Mouse (Mus musculus) thymus, postnatal 0 days (tissue): ENCODE measurements around the gene Rassf1. TPM values are rescaled to one million over a fixed set of nuclear protein-coding genes. Genes with fewer than 3 reads are reported as not detected.

Experiments used
- DNase-seq: peaks from one replicate; pipeline ENCODE4 v3.0.0-alpha.2; 2015; ENCODE audit warnings: low spot score
- polyA plus RNA-seq: library from polyadenylated mRNA; unstranded; fragments of >200 nt; fragmentation: Nextera tagmentation; extraction: Ambion mirVana; gene quantifications from 2 replicates; pipeline ENCODE4 v1.2.1, GENCODE M21; 2015

The Rassf1 gene
- polyA plus RNA-seq, 1 experiment from 2014 or later = 56.2 TPM

DNA sequence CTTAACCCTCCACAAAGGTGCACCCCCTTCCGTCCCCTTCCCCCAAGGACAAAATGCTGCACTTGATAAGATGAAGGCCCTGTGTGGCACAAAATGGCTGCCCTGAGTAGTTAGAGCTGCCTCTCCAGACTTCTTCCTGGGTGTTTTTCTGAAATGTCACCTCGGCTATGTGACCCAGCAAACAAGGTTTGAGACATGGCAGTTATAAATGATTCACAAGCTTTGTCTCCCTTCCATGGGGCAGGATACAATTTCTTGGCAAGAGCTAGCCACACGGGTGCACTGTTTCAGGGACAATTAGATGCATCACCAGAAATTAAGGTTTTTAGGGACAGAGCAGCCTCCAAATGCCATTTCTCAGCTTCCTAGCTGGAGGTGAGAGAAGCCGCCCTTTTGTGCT lies 10.9 kb upstream of the Rassf1 start:
- no peak for DNase-seq

DNA sequence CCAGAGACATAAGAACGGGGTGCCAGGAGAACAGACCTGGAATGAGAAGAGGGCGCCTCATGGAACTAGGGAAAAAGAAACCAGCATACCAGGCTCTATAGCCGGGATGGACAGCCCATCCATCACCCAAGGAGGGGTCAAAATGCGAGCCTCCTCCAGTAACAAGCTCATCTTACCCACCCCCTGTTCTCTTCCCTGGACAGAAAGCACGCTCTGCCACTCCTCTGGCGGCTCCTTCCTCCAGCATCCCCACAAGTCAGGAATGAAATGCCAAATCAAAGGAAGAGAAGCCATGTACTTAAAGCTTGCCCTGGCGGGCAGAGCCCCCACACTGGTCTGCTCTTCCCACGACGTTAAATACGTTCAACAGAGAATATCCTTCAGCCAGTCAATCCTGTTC lies 10.3 kb upstream of the Rassf1 start:
- no peak for DNase-seq

- DNase-seq = peak; percentile 97
These were observed 9.6 kb upstream of the Rassf1 start, which contains the start of the genes Cyb561d2 and Nprl2 for GRCm38 (mm10) chr9:107541474-107542351. Gene Cyb561d2, minus strand, starts transcription at chr9:107542193. Gene Nprl2, plus strand, starts transcription at chr9:107542226.

DNA sequence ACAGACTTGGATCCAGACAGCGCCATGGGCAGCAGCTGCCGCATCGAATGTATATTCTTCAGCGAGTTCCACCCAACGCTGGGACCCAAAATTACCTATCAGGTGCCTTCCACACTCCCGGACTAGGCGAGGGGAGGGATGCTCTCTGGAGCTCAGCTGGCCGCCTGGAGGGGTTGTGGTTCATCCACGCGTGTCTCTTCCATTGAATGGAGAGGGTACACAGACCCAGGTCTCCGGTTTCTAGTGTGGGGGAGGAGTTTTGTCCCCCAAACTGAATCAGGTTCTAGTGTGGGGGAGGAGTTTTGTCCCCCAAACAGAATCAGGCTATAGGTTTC lies 9.0 kb upstream of the Rassf1 start:
- DNase-seq = no peak

- DNase-seq = no peak
These were observed 8.6 kb upstream of the Rassf1 start for GRCm38 (mm10) chr9:107542721-107543120.

DNA sequence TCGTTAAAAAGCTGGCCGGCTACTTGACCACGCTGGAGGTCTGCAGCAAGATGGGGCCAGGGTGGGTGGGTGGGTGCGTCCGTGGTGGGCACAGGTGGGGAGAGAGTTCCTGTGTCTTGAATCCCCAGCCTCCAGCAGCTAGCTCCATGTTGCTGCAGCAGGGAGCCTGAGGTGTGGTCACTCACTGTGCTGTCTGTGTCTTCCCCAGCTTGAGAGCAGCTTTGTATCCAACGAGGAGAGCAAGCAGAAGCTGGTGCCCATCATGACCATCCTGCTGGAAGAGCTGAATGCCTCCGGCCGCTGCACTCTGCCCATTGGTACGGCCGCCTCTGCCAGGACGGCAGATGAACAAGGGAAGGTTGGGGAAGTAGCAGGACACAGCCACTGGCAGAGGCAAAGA lies 8.1 kb upstream of the Rassf1 start:
- no peak for DNase-seq

- no peak for DNase-seq
These were observed 7.1 kb upstream of the Rassf1 start for GRCm38 (mm10) chr9:107544196-107544700.

DNA sequence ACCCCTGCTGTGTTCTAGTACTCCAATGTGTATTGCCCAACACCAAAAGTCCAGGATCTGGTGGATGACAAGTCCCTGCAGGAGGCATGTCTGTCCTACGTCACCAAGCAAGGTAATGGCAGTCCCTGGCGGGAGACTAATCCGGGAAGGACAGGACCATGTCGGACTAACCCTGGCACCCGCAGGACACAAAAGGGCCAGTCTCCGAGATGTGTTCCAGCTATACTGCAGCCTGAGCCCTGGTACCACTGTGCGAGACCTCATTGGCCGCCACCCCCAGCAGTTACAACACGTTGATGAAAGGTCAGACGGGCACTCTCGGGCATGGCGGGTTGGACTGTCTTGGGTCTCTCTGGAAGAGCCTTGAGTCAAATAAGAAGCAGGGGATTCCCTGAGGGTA lies 6.6 kb upstream of the Rassf1 start:
- no peak for DNase-seq

- DNase-seq = no peak
These were observed 6.2 kb upstream of the Rassf1 start for GRCm38 (mm10) chr9:107545199-107545598.

DNA sequence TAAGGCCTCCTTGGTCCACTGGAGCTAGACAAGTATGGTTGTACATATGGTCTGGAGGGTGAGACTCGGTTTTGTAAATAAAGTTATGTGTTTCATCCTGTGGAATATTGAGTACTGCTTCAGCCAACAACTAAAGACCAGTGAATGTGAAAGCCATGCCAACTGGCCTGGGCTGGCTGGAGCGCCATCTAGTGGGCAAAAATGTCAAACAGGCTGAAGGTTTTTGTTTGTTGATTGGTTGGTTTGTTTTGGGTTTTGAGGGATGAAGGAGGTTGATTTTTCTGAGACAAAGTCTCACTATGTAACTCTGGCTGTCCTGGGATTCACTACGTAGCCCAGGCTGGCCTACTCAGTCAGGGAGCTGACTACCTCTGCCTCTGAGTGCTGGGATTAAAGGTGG lies 5.8 kb upstream of the Rassf1 start:
- DNase-seq = peak; percentile 72

GRCm38 (mm10) chr9:107547026-107547425 lies 4.3 kb upstream of the Rassf1 start, which contains the start of gene Zmynd10:
Gene Zmynd10, plus strand, starts transcription at chr9:107547298.
- peak; percentile 96 for DNase-seq

DNA sequence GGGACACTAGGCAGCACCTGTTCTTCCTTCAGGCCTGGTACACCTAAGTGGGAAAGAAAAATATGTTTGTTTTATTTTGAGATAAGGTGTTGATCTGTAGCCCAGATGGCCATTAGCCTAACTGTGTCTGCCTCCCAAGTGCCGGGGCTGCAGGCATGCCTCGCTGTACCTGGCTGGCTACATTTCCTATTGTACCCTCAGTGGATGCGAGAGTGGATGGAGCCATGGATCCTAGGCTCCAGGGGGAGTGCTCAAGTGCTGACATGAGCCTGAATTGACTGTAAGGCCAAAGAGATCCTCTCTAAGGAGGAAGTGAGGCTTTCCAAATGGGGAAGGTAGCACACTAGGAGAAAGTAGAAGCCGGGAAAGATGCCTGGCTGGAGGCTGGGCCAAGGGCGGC lies 3.4 kb upstream of the Rassf1 start:
- DNase-seq = no peak

DNA sequence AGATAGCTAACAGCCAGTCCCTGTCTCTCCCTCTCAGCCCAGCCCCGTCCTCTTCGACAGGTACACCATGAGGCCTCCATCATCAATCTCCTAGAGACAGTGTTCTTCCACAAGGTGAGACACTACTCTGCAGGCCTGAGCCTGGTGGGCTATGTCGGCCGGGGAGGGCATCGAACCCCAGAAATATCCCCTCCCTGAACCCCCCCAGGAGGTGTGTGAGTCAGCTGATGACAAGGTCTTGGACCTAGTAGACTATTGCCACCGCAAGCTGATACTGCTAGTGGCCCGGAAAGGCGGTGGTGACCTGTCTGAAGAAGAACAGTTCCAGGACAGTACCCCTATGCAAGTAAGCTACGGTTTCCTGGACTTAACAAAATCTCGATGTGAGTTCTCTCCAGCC lies 2.5 kb upstream of the Rassf1 start:
- DNase-seq = no peak

GRCm38 (mm10) chr9:107549297-107550074 lies 1.9 kb upstream of the Rassf1 start:
- no peak for DNase-seq

- DNase-seq = no peak
These were observed 751 bp upstream of the Rassf1 start for GRCm38 (mm10) chr9:107550491-107551116.

GRCm38 (mm10) chr9:107551890-107552355 lies 568 bp downstream of the Rassf1 start:
- no peak for DNase-seq

DNA sequence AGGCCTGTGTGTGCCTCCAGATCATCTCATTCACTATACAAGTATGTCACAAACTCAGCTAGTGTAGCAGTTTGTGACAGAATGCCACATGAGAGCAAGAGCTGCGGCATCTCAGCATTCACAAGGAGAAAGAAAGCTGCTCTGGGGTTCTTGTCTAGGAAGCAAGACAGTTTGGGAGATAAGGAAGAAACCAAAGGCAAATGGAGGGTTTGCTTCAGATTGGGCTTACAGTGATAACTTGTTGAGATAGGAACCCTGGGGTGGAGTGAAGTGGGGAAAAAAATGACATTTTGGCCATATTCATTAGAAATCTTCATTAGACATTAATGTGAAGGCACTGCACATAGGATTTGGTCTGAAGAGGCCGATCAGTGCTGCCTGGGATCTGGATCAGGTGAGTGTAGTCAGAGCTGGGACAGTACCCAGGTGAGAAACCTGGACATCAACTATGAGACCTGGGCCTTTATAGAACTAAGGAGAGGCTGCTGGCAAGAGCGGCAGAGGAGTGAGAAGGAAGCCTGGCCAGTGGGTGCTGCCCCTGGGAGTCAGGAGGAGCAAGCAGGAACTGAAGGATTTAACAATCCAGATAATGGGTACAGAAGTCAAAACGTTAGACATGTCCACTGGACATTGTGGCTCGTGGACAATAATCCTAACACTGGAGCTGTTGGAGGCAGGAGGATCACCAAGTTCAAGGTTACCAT lies 1.5 kb downstream of the Rassf1 start:
- no peak for DNase-seq

- peak; percentile 44 for DNase-seq
These were observed 2.4 kb downstream of the Rassf1 start for GRCm38 (mm10) chr9:107553541-107554318.

- peak; percentile 99 for DNase-seq
These were observed 3.0 kb downstream of the Rassf1 start for GRCm38 (mm10) chr9:107554319-107554825.

- no peak for DNase-seq
These were observed 3.7 kb downstream of the Rassf1 start for GRCm38 (mm10) chr9:107555031-107555457.
